Mouse (Mus musculus) hindbrain, embryonic 13.5 days (tissue): ENCODE data around the gene Olfr1357. TPM values are rescaled to one million over a fixed set of nuclear protein-coding genes. Genes with fewer than 3 reads are reported as not detected.

ENCODE experiments used
- ATAC-seq: fragments of 200-750 bp; cut with Nextera tagmentation; 2 replicates; pipeline ENCODE4 v1.8.0; 2017; ENCODE audit warnings: moderate TSS enrichment; ENCODE audit not compliant: low FRiP score
- H3K27ac ChIP-seq: fragments of 300-500 bp; sonication (generic); 2 replicates; pipeline ENCODE4 v1.5.1; 2015; ENCODE audit warnings: inconsistent platforms, mild to moderate bottlenecking, moderate library complexity
- H3K27me3 ChIP-seq: fragments of 300-500 bp; sonication (generic); 2 replicates; pipeline ENCODE4 v1.6.1; 2015; ENCODE audit warnings: mild to moderate bottlenecking, inconsistent platforms
- H3K36me3 ChIP-seq: fragments of 300-500 bp; sonication (generic); 2 replicates; pipeline ENCODE4 v1.6.1; 2015; ENCODE audit warnings: mild to moderate bottlenecking, inconsistent platforms
- H3K4me1 ChIP-seq: fragments of 300-500 bp; sonication (generic); replicated peaks from 2 replicates; pipeline ENCODE4 v1.6.1; 2015; ENCODE audit warnings: inconsistent platforms
- H3K4me2 ChIP-seq: fragments of 300-500 bp; sonication (generic); 2 replicates; pipeline ENCODE4 v1.6.1; 2015; ENCODE audit warnings: inconsistent platforms, mild to moderate bottlenecking, moderate library complexity
- H3K4me3 ChIP-seq: fragments of 300-500 bp; sonication (generic); 2 replicates; pipeline ENCODE4 v1.5.1; 2015; ENCODE audit warnings: mild to moderate bottlenecking, inconsistent platforms
- H3K9ac ChIP-seq: fragments of 300-500 bp; sonication (generic); 2 replicates; pipeline ENCODE4 v1.6.1; 2015; ENCODE audit warnings: mild to moderate bottlenecking, inconsistent platforms
- H3K9me3 ChIP-seq: fragments of 300-500 bp; sonication (generic); 2 replicates; pipeline ENCODE4 v1.6.1; 2016; ENCODE audit warnings: inconsistent platforms
- WGBS: fragments of 180-500 bp; shearing (Covaris S2); methylation state at CpG from one replicate; pipeline ENCODE4 v1.1.7; 2015; 5-methylcytosine and 5-hydroxymethylcytosine counted together
- polyA plus RNA-seq: library from polyadenylated mRNA; unstranded; fragments of >200 nt; fragmentation: Nextera tagmentation; extraction: Ambion mirVana; gene quantifications from 2 replicates; pipeline ENCODE4 v1.2.1, GENCODE M21; 2015

Olfr1357 gene
- polyA plus RNA-seq, 1 experiment from 2014 or later, result not detected

DNA sequence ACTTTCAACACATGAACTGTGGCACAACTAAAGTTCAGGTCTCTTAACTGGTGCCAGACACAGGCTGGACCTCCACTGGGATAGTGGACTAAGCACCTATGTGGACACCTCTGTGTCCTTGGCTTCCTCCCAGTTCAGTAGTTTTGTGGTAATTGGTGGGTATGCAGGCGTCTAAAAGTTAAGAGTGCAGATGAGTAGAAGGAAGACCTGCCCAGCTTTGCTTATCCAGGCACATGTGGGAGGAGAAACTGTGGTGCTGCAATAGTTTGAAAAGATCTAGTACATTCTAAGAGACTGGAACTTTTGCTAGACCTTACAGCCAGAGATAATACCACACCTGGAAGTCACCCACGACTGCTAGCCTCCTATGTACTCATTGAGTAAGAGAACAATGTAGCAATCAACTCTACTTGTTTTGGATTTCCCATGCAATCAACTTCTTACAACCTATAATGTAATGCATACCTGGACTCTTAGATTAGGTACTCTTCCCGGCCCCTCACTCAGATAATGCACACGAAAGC, 25.0 kb downstream of the Olfr1357 start:
- no peak for ATAC-seq
- no peak overlapping the region for H3K4me3 ChIP-seq
- WGBS, result 90% methylated on average over 4 of the region's 4 CpGs
- H3K9me3 ChIP-seq, result no peaks in the 10 kb centered on the region
- H3K27me3 ChIP-seq, result peaks cover 10% of the 10 kb centered on the region
- H3K4me2 ChIP-seq, result no peak overlapping the region
- no peak overlapping the region for H3K9ac ChIP-seq
- H3K27ac ChIP-seq, result no peak overlapping the region
- peaks cover 18% of the 10 kb centered on the region for H3K4me1 ChIP-seq
- no peaks in the 10 kb centered on the region for H3K36me3 ChIP-seq

DNA sequence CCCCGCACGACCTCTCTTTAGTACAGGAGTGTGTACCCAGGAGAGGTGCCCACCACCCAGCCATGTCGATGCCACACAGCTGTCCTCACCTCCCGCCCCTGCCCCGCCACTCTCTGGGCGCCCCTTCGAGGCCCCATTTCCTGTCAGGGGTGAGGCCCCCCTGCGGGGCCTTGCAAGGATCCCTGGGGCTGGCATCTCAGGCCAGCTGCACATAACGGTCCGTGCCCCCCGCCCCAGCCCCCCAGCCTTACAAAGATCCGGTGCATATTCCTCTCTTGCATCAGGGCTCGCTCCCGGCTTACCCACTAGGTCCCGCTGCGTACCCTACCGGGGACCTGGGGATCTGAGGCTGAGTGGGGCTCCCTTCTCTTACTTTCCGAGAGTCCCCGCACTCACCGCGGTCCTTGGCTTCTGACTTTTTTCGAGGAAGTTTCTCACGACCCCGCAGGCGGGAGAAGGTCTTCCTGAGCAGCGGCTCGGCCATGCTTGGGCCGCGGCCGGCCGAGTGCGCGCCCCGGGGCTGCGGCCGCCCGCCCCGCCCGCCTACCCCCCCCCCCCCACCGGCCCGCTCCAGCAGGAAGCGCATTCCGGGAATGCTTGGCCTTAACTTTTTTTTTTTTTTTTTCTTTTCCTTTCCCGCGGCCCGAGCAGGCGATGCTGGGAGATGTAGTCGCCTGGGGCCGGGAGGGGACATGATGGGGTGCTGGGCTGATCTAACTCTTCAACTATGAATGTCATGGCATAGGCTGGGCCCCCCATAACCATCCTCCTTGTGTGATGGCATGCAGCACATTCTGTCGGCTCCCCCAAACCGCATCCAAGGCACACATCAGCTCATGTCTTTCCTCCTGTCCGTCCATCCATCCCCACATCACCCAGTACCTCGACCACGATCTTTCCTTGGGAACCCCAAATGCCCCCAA, 26.2 kb downstream of the Olfr1357 start, which contains the start of gene Syde1:
Gene Syde1 (minus strand): TSS at position 559 of the 923 bp plus-strand sequence.
- peaks cover 10% of the 10 kb centered on the region for H3K36me3 ChIP-seq
- H3K4me2 ChIP-seq, result peak within 1 kb of the TSS; percentile 79
- 4% methylated on average over 50 of the region's 54 CpGs for WGBS
- H3K9me3 ChIP-seq, result no peaks in the 10 kb centered on the region
- H3K27ac ChIP-seq, result peak within 1 kb of the TSS; percentile 35; the same call in 1 of the 2 replicates
- peak within 1 kb of the TSS; percentile 78 for H3K9ac ChIP-seq
- peaks cover 18% of the 10 kb centered on the region for H3K4me1 ChIP-seq
- peaks cover 10% of the 10 kb centered on the region for H3K27me3 ChIP-seq
- peak within 1 kb of the TSS; percentile 52 for H3K4me3 ChIP-seq
- peak; percentile 74 for ATAC-seq

DNA sequence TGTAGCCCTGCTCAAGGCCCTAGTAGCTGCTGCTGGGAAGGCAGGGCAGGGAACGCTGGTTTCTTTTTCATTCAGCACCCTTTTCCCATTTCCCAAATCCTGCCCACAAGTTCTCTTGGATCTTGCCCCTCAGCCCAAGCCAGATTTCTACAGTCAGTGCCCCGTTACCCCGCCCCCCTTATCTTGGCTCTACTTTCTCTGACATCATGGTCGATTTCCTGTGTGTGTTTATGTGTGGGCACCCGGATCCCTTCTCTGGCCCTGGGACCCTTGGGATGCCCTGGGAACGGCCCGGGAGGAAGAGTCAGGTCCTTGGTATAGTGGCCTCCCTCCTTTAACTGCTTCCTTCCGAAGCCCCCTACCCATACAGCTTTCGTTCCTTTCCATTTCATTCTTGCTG, 27.1 kb downstream of the Olfr1357 start:
- WGBS, result 55% methylated on average over 9 of the region's 9 CpGs
- Histone ChIP-seq H3K36me3 (peaks cover 14% of the 10 kb centered on the region), H3K27me3 (peaks cover 10% of the 10 kb centered on the region), H3K9me3 (no peaks in the 10 kb centered on the region), H3K4me2 (peak overlapping the region; percentile 79), H3K9ac (peak overlapping the region; percentile 78), H3K4me3 (peak overlapping the region; percentile 52), H3K27ac (peak overlapping the region; percentile 35; the same call in 1 of the 2 replicates), H3K4me1 (peaks cover 18% of the 10 kb centered on the region)
- ATAC-seq, result no peak

DNA sequence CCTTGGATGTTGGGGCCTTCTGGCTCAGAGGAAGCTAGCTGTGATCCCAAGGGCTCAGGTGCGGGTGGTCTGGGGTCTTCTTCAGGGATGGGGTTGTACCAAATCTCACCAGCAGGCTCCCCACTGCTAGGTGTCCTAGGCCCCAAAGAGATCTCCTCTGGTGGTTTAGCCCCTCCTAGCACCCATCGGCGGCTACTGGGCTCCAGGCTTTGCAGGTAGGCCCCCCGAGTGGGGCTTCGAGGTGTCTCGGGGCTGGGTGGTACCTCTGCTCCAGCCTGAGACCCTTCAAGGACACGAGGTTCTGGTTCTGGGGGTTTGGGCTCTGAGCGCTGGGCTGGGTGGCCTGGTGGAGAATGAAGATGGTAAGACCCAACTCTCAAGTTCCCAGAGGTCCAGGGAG, 28.0 kb downstream of the Olfr1357 start:
- ATAC-seq, result no peak
- Histone ChIP-seq H3K9ac (no peak overlapping the region), H3K4me1 (peaks cover 18% of the 10 kb centered on the region), H3K36me3 (peaks cover 22% of the 10 kb centered on the region), H3K27me3 (peaks cover 10% of the 10 kb centered on the region), H3K9me3 (no peaks in the 10 kb centered on the region), H3K4me3 (no peak overlapping the region), H3K27ac (no peak overlapping the region), H3K4me2 (no peak overlapping the region)
- 94% methylated on average over 8 of the region's 8 CpGs for WGBS

DNA sequence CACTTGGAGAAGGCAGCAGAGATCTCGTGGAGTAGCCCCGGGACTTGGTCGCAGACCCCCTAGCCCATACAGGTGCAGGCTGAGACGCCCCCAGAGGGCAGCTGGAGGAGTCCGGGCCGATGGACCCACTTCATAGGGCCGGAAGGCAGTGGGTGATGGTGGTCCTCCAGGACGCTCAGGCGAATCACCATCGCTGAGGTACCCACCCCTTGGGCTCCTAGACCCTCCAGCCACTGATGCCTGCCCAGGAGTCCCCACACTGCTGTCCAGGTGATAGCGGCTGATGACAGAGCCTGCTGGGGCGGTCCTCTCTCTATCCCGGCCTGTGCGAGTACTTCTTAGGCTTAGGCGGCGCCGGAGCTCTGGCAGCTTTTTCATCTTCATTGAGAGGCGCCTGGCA, 28.6 kb downstream of the Olfr1357 start:
- WGBS, result 97% methylated on average over 18 of the region's 18 CpGs
- H3K9me3 ChIP-seq, result no peaks in the 10 kb centered on the region
- H3K9ac ChIP-seq, result no peak overlapping the region
- peaks cover 18% of the 10 kb centered on the region for H3K4me1 ChIP-seq
- H3K4me3 ChIP-seq, result no peak overlapping the region
- no peak overlapping the region for H3K27ac ChIP-seq
- no peak overlapping the region for H3K4me2 ChIP-seq
- ATAC-seq, result no peak
- peaks cover 10% of the 10 kb centered on the region for H3K27me3 ChIP-seq
- H3K36me3 ChIP-seq, result peaks cover 29% of the 10 kb centered on the region

DNA sequence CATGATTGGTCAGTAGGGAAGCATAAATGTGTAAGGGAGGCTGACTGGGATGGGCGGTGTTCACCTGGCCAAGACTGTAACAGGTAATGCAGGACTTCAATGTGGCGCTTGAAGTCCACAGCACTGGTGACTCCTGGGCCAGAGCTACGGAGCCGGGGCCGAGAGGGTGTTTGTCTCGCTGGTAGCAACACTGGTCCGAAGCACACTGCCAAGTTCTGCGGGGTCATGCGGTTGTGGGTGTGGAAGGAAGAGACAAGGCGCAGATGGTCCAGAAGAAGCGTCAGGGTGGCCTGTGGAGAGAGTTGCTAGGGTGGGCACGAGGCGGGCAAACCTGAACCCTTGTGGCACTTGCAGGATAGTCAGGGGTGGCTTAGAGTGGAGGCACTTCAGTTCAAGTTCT, 31.8 kb downstream of the Olfr1357 start:
- peaks cover 59% of the 10 kb centered on the region for H3K36me3 ChIP-seq
- WGBS, result 95% methylated on average over 13 of the region's 13 CpGs
- peaks cover 5% of the 10 kb centered on the region for H3K4me1 ChIP-seq
- no peak for ATAC-seq
- H3K27ac ChIP-seq, result no peak overlapping the region
- H3K9ac ChIP-seq, result no peak overlapping the region
- H3K4me2 ChIP-seq, result no peak overlapping the region
- peaks cover 4% of the 10 kb centered on the region; the same call in 1 of the 2 replicates for H3K27me3 ChIP-seq
- H3K9me3 ChIP-seq, result no peaks in the 10 kb centered on the region
- no peak overlapping the region for H3K4me3 ChIP-seq

DNA sequence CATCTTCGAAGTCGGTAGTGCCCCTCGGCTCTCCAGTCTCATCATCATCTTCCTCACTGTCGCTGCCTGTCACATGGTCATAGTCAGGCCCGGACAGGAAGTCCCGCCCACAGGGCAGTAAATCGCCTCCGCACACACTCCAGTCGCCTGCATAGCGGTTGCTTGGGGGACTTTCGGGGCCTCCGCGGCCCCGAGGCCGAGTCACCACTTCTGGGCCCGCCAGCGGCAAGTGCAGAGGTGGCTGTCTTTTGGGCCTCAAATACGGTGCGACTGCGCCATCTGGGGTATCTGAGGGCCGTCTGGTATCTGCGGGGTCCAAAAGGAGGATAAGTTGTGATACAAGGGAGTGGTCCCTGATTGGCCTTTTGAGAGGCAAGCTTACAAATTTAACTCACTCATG, 32.3 kb downstream of the Olfr1357 start:
- no peak for ATAC-seq
- Histone ChIP-seq H3K9ac (no peak overlapping the region), H3K27me3 (no peaks in the 10 kb centered on the region; the same call in 1 of the 2 replicates), H3K4me3 (no peak overlapping the region), H3K36me3 (peaks cover 63% of the 10 kb centered on the region), H3K4me2 (no peak overlapping the region), H3K4me1 (peaks cover under 1% of the 10 kb centered on the region; the same call in 1 of the 2 replicates), H3K9me3 (no peaks in the 10 kb centered on the region), H3K27ac (no peak overlapping the region)
- WGBS, result 88% methylated on average over 22 of the region's 22 CpGs

DNA sequence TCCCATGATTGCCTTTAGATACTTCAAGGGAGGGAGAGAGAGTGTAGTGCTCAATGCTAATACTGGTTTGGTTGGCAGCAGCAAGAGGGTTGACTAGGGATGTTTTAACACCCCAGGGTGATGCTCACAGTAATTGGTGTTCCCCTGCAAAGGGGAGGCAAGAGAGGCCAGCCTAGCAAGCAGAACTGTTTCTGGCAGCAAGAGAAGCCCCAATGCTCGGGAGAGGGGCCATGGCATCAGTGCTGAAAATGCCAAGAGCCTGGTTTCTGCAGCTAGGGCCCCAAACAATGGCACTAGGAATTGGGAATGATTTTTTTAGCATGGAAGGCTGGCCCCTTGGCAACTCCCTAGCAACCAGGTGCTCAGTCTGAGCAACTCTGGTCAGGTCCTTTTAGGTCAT, 32.9 kb downstream of the Olfr1357 start:
- no peaks in the 10 kb centered on the region for H3K9me3 ChIP-seq
- 83% methylated on average over 1 of the region's 1 CpGs for WGBS
- peaks cover 69% of the 10 kb centered on the region for H3K36me3 ChIP-seq
- ATAC-seq, result no peak
- H3K4me1 ChIP-seq, result no peaks in the 10 kb centered on the region
- H3K27me3 ChIP-seq, result no peaks in the 10 kb centered on the region
- H3K9ac ChIP-seq, result no peak overlapping the region
- H3K27ac ChIP-seq, result no peak overlapping the region
- no peak overlapping the region for H3K4me2 ChIP-seq
- H3K4me3 ChIP-seq, result no peak overlapping the region

DNA sequence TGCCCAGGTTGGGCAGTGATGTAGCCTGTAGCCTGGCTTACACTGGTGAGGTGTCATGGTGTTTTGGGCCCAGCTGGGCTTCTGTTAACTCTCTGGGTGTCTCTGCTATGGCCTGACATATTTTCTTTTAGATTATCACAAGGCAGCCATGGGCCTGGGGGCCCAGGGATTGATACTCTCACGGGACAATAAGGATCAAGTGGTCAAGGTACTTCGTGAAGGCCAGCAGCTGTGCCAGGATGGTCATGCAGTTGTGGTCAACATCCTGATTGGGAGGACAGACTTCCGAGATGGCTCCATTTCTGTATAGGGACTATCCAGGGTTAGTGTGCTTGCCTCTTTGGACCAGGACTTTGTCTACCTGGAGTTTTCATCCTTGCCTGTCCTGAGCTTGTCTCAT, 33.9 kb downstream of the Olfr1357 start:
- H3K36me3 ChIP-seq, result peaks cover 79% of the 10 kb centered on the region
- 89% methylated on average over 3 of the region's 3 CpGs for WGBS

DNA sequence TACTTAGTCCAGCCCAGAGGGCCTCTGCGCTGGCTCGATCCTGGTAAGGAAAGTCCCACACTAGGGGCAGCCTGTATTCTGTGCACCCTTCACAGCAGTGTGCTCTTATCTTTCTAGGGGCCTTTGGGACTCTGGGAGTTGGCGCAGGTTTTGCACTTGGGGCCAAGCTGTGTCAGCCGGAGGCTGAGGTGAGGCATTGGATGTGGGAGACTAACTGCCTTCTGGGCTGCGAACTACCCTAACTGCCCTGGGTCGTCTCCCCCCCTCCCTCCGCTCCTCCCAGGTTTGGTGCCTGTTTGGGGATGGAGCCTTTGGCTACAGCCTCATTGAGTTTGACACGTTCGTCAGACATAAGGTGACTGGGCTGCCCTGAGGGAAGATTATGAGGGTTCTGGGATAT, 34.5 kb downstream of the Olfr1357 start:
- Histone ChIP-seq H3K9me3 (no peaks in the 10 kb centered on the region), H3K9ac (no peak overlapping the region), H3K4me2 (no peak overlapping the region), H3K4me1 (no peaks in the 10 kb centered on the region), H3K36me3 (peaks cover 85% of the 10 kb centered on the region), H3K4me3 (no peak overlapping the region), H3K27me3 (no peaks in the 10 kb centered on the region), H3K27ac (no peak overlapping the region)
- WGBS, result 83% methylated on average over 9 of the region's 9 CpGs
- ATAC-seq, result no peak

More for the DNA sequence above, 33.9 kb downstream of the Olfr1357 start:
- no peak overlapping the region for H3K4me3 ChIP-seq
- H3K9ac ChIP-seq, result no peak overlapping the region
- no peak overlapping the region for H3K27ac ChIP-seq
- no peaks in the 10 kb centered on the region for H3K9me3 ChIP-seq
- no peak overlapping the region for H3K4me2 ChIP-seq
- no peak for ATAC-seq
- no peaks in the 10 kb centered on the region for H3K27me3 ChIP-seq
- no peaks in the 10 kb centered on the region for H3K4me1 ChIP-seq

DNA sequence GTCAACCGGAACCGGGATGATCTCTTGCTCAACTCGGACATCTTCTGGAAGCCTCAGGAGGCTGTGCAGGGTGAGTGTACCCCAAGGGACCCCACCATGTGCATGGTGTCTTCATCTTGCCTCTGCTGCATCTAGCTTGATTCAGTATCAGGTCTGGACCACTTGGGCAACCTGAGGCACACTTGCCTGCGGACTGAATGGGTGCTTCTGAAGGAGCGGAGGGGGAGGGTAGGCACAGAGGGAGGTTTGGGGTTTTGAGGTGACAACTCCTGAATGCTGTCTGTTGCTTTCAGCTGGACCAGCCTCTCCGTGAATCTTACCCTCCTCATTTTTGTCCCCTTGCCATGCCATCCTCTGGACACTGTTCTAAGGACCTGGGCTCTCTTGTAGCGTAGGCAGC, 36.8 kb downstream of the Olfr1357 start:
- H3K27ac ChIP-seq, result no peak overlapping the region
- no peak for ATAC-seq
- peaks cover 91% of the 10 kb centered on the region for H3K36me3 ChIP-seq
- 91% methylated on average over 7 of the region's 7 CpGs for WGBS
- no peak overlapping the region for H3K9ac ChIP-seq
- H3K4me1 ChIP-seq, result peaks cover 1% of the 10 kb centered on the region; the same call in 1 of the 2 replicates
- no peaks in the 10 kb centered on the region for H3K27me3 ChIP-seq
- no peaks in the 10 kb centered on the region for H3K9me3 ChIP-seq
- no peak overlapping the region for H3K4me3 ChIP-seq
- H3K4me2 ChIP-seq, result no peak overlapping the region

DNA sequence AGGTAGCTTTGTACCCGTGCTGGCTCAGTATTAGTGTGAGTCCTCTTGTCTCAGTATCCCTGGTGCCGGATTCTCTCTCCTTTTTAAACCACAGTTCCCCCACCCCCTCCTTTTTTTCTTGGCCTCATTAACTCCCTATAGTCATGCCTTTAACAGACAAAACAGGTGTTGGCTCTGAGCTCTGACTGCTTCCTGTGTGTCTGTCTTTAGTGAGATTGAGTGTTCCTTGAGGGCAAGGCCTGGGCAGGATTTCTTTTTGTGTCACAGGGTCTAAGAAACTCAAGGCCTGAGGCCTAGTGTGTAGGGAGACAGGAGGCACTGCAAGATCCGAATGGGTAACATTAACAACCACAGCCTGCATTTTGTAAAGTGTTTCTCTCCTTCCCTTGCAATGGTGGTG, 39.7 kb downstream of the Olfr1357 start:
- Histone ChIP-seq H3K27ac (no peak overlapping the region), H3K4me1 (peaks cover 16% of the 10 kb centered on the region), H3K4me2 (no peak overlapping the region), H3K27me3 (no peaks in the 10 kb centered on the region), H3K9me3 (no peaks in the 10 kb centered on the region), H3K9ac (no peak overlapping the region), H3K36me3 (peaks cover 62% of the 10 kb centered on the region), H3K4me3 (no peak overlapping the region)
- 83% methylated on average over 3 of the region's 3 CpGs for WGBS
- ATAC-seq, result no peak
